Mouse (Mus musculus) olfactory bulb, adult 2 months (tissue): ENCODE measurements around the gene Efemp2.

Experiments
- CTCF ChIP-seq: fragments of 200-500 bp; IDR thresholded peaks from 2 replicates; pipeline ENCODE4 v1.5.1; 2012; ENCODE audit warnings: low read depth, mild to moderate bottlenecking, low read length, moderate library complexity; ENCODE audit not compliant: insufficient read depth
- POLR2A ChIP-seq: fragments of 200-500 bp; IDR thresholded peaks from 2 replicates; pipeline ENCODE4 v1.6.1; 2012; ENCODE audit warnings: mild to moderate bottlenecking, low read depth, low read length, moderate library complexity; ENCODE audit not compliant: insufficient read depth

DNA sequence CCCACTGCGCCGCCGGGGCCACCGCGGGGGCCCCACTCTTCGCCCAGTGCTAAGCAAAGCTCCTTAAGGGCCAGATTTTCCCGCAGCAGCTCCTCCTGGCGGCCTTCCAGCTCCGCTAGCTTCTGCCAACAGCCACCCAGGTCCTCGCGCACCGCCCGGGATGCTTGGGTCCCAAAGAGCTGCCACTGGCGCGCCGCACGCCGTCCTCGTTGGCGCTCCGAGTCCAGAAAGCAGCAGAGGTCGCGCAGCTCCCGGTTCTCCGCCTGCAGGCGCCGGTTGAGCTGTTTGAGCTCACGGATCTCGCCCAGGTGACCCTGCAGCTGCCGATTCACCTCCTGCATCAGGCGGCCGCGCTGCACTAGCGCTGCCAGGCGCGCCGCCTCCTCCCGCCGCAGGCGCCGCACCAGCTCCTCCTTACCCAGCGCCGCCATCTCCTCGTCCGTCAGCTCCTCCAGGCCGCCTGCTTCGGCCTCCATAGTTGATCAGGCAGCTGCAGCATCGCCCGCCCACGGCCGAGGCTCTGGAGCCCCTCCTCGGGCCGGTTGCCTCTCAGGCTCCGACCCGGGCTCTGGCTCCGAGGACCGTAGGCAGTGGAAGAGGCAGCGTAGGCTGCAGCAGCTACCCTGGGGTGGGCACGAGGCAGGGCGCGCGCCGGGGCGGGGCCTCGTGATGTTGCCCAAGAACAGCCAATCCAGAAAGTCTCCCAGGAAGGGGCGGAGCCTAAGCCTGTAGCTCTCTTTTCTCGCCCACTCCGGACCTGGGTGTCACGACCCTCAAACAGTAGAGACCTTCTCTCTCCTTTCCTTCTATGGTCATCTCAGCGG, 16.6 kb upstream of the Efemp2 start:
- peak; percentile 99 for TF ChIP-seq POLR2A
- TF ChIP-seq CTCF, result no peak
